Mouse (Mus musculus): ENCODE data around the gene Ubxn6.
"Not testable (repeated sequence)": the region's sequence is repeated elsewhere in the genome, so short reads cannot be mapped to it uniquely, and the experiment has no call there.

The Ubxn6 gene

GRCm38 (mm10) chr17:56074827-56075208 lies at the start of gene Ubxn6:
TSS of gene Ubxn6 (minus strand) at chr17:56075028.
- peak; percentile 98 for DNase-seq (ENCODE audit: low spot score)

- DNase-seq (ENCODE audit: low spot score): no peak
Observed at GRCm38 (mm10) chr17:56123681-56124340, 49.0 kb upstream of the Ubxn6 start.

- no peak for DNase-seq (ENCODE audit: low spot score)
Observed at GRCm38 (mm10) chr17:56123161-56123560, 48.3 kb upstream of the Ubxn6 start.

GRCm38 (mm10) chr17:56121826-56122225 lies 47.0 kb upstream of the Ubxn6 start, which contains the start of gene Lrg1:
TSS of gene Lrg1 (minus strand) at chr17:56122001.
- DNase-seq (ENCODE audit: low spot score): no peak

GRCm38 (mm10) chr17:56119981-56120880 lies 45.4 kb upstream of the Ubxn6 start:
- DNase-seq (ENCODE audit: low spot score): no peak

GRCm38 (mm10) chr17:56119431-56119830 lies 44.6 kb upstream of the Ubxn6 start:
- no peak for DNase-seq (ENCODE audit: low spot score)

- DNase-seq (ENCODE audit: low spot score): peak; percentile 76
Observed at GRCm38 (mm10) chr17:56117251-56117710, 42.5 kb upstream of the Ubxn6 start, which contains the start of gene Plin5. TSS of gene Plin5 (minus strand) at chr17:56117596.

GRCm38 (mm10) chr17:56116193-56116592 lies 41.4 kb upstream of the Ubxn6 start:
- no peak for DNase-seq (ENCODE audit: low spot score)

- no peak for DNase-seq (ENCODE audit: low spot score)
Observed at GRCm38 (mm10) chr17:56112743-56113142, 37.9 kb upstream of the Ubxn6 start.

- peak; percentile 90 for DNase-seq (ENCODE audit: low spot score)
Observed at GRCm38 (mm10) chr17:56111864-56112263, 37.0 kb upstream of the Ubxn6 start.

GRCm38 (mm10) chr17:56111021-56111420 lies 36.2 kb upstream of the Ubxn6 start:
- no peak for DNase-seq (ENCODE audit: low spot score)

- DNase-seq (ENCODE audit: low spot score): no peak
Observed at GRCm38 (mm10) chr17:56110571-56110970, 35.7 kb upstream of the Ubxn6 start.

- DNase-seq (ENCODE audit: low spot score): no peak
Observed at GRCm38 (mm10) chr17:56109219-56110051, 34.6 kb upstream of the Ubxn6 start, which contains the start of gene Plin4. TSS of gene Plin4 (minus strand) at chr17:56109803.

GRCm38 (mm10) chr17:56108334-56109044 lies 33.7 kb upstream of the Ubxn6 start:
- no peak for DNase-seq (ENCODE audit: low spot score)

- DNase-seq (ENCODE audit: low spot score): no peak
Observed at GRCm38 (mm10) chr17:56107736-56108135, 32.9 kb upstream of the Ubxn6 start.

GRCm38 (mm10) chr17:56106981-56107380 lies 32.2 kb upstream of the Ubxn6 start:
- no peak for DNase-seq (ENCODE audit: low spot score)

- DNase-seq (ENCODE audit: low spot score): not testable (repeated sequence)
Observed at GRCm38 (mm10) chr17:56106436-56106835, 31.6 kb upstream of the Ubxn6 start.

- DNase-seq (ENCODE audit: low spot score): not testable (repeated sequence)
Observed at GRCm38 (mm10) chr17:56104821-56105220, 30.0 kb upstream of the Ubxn6 start.

- no peak for DNase-seq (ENCODE audit: low spot score)
Observed at GRCm38 (mm10) chr17:56103465-56104285, 28.8 kb upstream of the Ubxn6 start.

- DNase-seq (ENCODE audit: low spot score): no peak
Observed at GRCm38 (mm10) chr17:56102927-56103326, 28.1 kb upstream of the Ubxn6 start.

Data from embryo, embryonic 10.5 days (tissue).